Mouse (Mus musculus): ENCODE results near the gene Ankrd7. TPM values are rescaled to one million over a fixed set of nuclear protein-coding genes. Genes with fewer than 3 reads are reported as not detected.
"Not testable (repeated sequence)": the region's sequence is repeated elsewhere in the genome, so short reads cannot be mapped to it uniquely, and the experiment has no call there.

The Ankrd7 gene
- not detected for total RNA-seq (2021)
- long read RNA-seq, experiment 1, result 0 reads
- long read RNA-seq, experiment 2, result 0 reads

- DNase-seq (ENCODE audit: low spot score), result no peak
These were observed at the start of gene Ankrd7 for GRCm38 (mm10) chr6:18866018-18866417. Ankrd7 (plus strand) TSS chr6:18866318.

GRCm38 (mm10) chr6:18819343-18819742, 46.8 kb upstream of the Ankrd7 start:
- peak; percentile 25 for DNase-seq (ENCODE audit: low spot score)

DNA sequence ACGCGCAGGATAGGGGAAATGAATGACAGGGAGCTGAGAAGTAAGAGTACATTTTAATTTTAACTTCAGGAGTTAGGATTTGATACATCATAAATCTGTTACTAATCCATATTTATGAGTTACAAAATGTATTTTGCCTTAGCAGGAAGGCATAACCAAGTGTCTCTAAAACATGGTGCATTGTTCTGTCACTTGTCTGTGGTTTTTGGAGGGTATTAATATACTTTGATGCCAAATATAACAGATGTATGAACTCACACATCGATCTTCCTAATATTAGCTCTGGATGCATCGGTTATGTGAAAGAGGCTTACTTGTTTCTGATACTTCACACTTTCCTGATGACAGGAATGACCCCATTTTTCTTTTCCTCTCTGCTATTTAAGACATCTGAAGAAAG, 45.9 kb upstream of the Ankrd7 start:
- no peak for DNase-seq (ENCODE audit: low spot score)

DNA sequence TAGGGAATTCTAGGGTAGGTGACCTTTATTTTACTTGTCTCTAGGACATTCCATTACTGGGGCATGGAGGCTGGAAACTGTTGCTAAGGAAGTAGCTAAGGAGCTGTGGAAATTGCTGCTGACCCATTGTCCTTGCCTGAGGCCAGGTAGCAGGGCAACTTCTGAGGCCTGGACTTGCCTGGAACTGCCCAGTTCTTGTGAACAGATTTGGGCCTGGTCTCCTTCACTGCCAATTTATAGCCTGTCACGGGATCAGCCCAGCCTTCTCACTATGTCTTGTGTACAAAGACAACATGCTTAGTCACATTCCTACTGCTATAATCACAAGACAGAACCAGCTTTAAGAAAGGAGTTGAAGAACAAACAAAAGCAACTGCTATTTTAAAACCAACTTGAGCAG, 43.3 kb upstream of the Ankrd7 start:
- no peak for DNase-seq (ENCODE audit: low spot score)

GRCm38 (mm10) chr6:18832958-18833357, 33.2 kb upstream of the Ankrd7 start:
- no peak for DNase-seq (ENCODE audit: low spot score)

DNA sequence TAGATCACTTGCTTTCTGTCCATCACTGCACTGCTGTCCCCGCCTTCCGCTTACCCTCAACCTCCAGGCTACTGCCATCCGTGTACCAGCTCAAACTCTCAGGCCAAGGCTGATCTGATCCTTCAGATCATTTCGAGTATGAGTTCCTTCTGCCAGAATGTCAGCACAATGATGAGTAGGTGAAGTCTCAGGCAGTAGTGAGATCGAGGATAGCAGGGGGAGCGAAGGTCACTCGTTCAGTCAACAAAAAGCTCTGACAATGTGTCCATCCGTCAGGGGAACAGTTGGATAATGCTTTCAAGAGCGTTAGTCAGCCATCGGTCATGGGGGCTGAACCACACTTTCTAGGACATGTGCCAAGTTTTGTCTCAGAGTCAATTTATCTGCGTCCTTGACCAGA, 21.6 kb upstream of the Ankrd7 start:
- DNase-seq (ENCODE audit: low spot score), result not testable (repeated sequence)

GRCm38 (mm10) chr6:18845571-18845970, 20.5 kb upstream of the Ankrd7 start:
- DNase-seq (ENCODE audit: low spot score), result not testable (repeated sequence)

DNA sequence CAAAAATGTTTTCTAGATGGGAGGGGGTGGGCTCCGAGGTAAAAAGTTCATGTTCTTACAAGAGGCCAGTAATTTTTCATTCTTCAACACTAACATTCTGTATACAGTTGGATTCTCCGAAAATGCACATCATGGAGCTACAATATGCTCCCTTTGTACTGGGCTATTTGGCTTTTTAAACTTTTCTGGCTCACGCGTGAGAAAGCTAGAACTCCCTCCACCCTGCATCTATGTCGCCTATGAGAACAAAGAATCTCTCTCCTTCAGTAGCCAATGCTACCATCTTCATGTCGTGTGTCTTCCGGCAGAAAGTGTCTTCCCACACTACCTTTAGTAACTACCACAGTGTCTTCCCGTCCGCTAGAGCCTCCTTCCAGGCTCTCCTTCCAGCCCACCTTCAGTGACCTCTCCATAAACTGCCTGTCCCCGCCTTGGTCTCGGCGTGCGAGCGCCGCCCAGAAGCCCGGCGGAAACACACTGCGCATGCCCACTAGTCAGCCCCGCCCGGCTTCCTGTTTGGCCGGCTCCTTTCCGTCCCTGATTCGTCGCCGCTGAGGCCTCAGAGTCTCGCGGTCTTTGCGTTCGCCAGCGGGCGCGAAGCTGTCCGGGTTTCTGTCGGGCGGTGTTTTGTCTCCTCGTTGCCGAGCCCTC, 17.9 kb upstream of the Ankrd7 start, which contains the start of gene Lsm8:
Gene Lsm8 (plus strand): TSS at position 529 of the 651 bp plus-strand sequence.
- DNase-seq (ENCODE audit: low spot score), result peak; percentile 97

GRCm38 (mm10) chr6:18848702-18849061, 17.4 kb upstream of the Ankrd7 start:
- DNase-seq (ENCODE audit: low spot score), result no peak

DNA sequence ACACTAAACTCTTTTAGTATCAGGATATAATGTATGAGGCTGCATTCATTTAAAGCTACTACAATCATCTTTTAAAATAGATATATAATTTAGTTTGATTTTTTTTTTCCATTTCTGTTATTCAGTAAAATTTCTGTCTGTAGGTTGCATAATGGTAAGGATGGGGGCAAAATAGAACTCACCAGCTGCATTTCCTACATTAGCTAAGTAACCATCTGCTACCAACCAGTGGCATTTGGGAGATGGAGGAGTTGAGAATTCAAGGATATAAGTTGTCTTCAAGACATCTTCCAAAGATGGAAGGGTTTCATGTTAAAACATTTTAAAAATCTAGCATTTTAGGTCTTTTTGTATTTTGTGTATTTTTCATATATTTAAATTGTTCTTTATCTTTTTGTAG, 10.8 kb upstream of the Ankrd7 start:
- no peak for DNase-seq (ENCODE audit: low spot score)

DNA sequence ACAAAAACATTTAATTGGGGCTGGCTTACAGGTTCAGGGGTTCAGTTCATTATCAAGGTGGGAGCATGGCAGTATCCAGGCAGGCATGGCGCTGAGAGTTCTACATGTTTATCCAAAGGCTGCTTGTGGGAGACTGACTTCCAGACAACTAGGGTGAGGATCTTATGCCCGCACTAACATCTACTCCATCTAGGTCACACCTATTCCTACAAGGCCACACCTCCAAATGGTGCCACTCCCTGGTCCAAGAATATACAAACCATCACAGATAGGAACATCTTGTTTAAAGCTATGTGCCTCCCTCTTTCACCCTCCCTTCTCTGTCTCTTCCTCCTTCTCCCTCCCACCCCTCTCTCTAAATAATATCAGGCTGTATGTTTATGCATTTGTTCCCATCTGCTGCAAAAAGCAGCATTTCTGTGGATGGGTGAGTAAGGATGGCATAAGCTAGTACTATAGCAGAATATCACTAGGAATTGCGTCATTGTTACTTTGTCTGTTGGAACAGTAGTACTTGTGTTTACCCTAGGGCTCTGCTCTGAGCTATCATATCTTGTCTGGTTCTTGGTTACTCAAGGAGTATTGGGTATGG, 9.5 kb upstream of the Ankrd7 start:
- DNase-seq (ENCODE audit: low spot score), result no peak

GRCm38 (mm10) chr6:18889030-18889429, 22.9 kb downstream of the Ankrd7 start:
- DNase-seq (ENCODE audit: low spot score), result no peak

DNA sequence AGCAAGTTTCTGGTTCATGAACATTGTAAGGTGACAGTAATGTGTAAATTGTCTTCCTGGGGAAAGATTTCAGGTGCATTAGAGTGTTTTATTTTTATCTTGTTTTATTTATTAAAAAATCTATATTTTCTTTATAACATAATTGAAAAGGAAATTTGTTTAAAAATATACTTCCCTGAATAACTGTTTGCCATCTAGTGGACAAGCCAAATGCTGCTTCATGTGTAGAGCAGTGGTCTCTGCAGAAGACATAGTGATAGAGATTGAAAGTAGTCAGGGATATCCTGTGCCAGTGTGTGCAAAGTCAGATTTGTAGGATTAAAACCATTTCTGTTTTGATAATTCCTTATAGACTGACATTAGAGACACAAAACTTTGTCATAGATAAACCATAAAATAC, 28.0 kb downstream of the Ankrd7 start:
- DNase-seq (ENCODE audit: low spot score), result no peak

GRCm38 (mm10) chr6:18907173-18907572, 41.1 kb downstream of the Ankrd7 start:
- DNase-seq (ENCODE audit: low spot score), result no peak

DNA sequence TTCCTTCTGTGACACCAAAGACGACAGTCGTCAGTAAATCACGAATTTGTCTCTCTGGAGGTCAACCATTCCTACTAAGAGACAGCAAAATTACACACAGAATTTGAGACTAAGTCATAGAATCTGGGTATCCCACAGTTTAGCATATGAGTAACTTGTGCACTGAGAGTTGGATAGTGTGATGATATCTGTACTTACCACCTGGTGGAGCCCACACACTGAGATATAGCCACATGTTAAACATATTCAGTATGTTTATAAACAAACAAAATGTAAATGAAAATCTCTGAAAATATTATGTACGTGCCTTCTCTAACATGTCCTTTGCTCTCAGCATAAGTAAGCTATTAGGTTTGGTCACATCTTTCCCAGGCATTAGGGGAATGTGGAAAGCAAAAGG, 47.1 kb downstream of the Ankrd7 start:
- no peak for DNase-seq (ENCODE audit: low spot score)

DNA sequence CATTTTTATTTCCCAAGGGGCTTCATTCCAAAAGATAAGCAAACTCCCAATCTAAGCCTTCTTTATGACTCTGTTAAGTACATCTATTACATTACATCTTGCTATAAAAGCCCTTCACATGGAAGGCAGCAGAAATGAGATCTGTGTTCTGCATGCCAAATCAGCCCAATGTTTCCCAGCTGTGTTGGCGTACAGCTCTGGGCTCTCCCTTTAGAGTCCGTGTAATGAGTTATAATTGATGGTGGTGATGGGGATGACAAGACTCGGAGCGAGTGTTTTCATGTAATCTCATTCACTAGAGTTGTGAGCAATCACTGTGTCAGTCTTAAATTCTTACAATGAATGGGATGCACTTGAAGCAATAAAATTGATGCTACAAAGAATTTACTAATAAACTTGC, 49.9 kb downstream of the Ankrd7 start:
- DNase-seq (ENCODE audit: low spot score), result no peak

DNA sequence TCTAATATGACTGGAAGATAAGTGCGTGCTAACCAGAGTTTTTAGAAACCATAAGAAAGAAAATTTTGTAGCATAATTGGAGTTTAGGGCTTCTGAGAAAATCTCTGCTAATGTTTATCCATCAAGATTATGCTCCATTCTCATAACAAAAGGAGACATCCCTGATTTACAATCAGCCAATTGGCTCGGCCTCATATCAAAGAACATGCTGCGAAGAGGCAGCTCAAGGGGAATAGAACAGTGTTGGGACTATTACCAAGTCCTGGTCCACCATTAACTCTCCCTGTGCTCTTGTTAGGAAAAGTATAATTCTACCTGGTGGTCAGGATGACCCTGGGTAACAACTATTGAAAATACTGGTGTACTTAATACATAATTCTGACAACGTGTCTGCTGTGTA, 50.4 kb downstream of the Ankrd7 start:
- DNase-seq (ENCODE audit: low spot score), result no peak

Other genes starting within 250 kb of the Ankrd7 start
- 10 to 100 TPM; 10.9 to 11.0 TPM for gene Lsm8, start 17.7 kb upstream of the Ankrd7 start, total RNA-seq (2021)